Mouse (Mus musculus): ENCODE results near the gene Smarcad1.

The Smarcad1 gene

GRCm38 (mm10) chr6:65114902-65115301, 72.5 kb downstream of the Smarcad1 start:
- DNase-seq (ENCODE audit: low spot score in 2 of 2): no peak

- no peak for DNase-seq (ENCODE audit: low spot score in 2 of 2)
Observed at GRCm38 (mm10) chr6:65117540-65117939, 75.2 kb downstream of the Smarcad1 start.

- DNase-seq (ENCODE audit: low spot score in 2 of 2): no peak
Observed at GRCm38 (mm10) chr6:65126074-65126726, 83.8 kb downstream of the Smarcad1 start.

- no peak for DNase-seq (ENCODE audit: low spot score in 2 of 2)
Observed at GRCm38 (mm10) chr6:65132376-65132775, 90.0 kb downstream of the Smarcad1 start.

GRCm38 (mm10) chr6:65137802-65138201, 95.4 kb downstream of the Smarcad1 start:
- no peak for DNase-seq (ENCODE audit: low spot score in 2 of 2)

- DNase-seq (ENCODE audit: low spot score in 2 of 2): no peak
Observed at GRCm38 (mm10) chr6:65138243-65138642, 95.9 kb downstream of the Smarcad1 start.

- DNase-seq (ENCODE audit: low spot score in 2 of 2): no peak
Observed at GRCm38 (mm10) chr6:65140082-65140749, 97.8 kb downstream of the Smarcad1 start.

GRCm38 (mm10) chr6:65140750-65141243, 98.4 kb downstream of the Smarcad1 start:
- DNase-seq (ENCODE audit: low spot score in 2 of 2): no peak

GRCm38 (mm10) chr6:65142316-65142715, 99.9 kb downstream of the Smarcad1 start:
- no peak for DNase-seq (ENCODE audit: low spot score in 2 of 2)

- DNase-seq (ENCODE audit: low spot score in 2 of 2): no peak
Observed at GRCm38 (mm10) chr6:65144621-65145205, 102.3 kb downstream of the Smarcad1 start, which contains the start of gene Hpgds. TSS of gene Hpgds (minus strand) at chr6:65144908.

- no peak for DNase-seq (ENCODE audit: low spot score in 2 of 2)
Observed at GRCm38 (mm10) chr6:65146363-65146762, 104.0 kb downstream of the Smarcad1 start.

GRCm38 (mm10) chr6:65150703-65151102, 108.3 kb downstream of the Smarcad1 start:
- DNase-seq (ENCODE audit: low spot score in 2 of 2): no peak

GRCm38 (mm10) chr6:65153570-65153969, 111.2 kb downstream of the Smarcad1 start:
- no peak for DNase-seq (ENCODE audit: low spot score in 2 of 2)

- DNase-seq (ENCODE audit: low spot score in 2 of 2): no peak
Observed at GRCm38 (mm10) chr6:65157042-65157441, 114.7 kb downstream of the Smarcad1 start.

- DNase-seq (ENCODE audit: low spot score in 2 of 2): no peak
Observed at GRCm38 (mm10) chr6:65159381-65159942, 117.1 kb downstream of the Smarcad1 start.

- no peak for DNase-seq (ENCODE audit: low spot score in 2 of 2)
Observed at GRCm38 (mm10) chr6:65164137-65164536, 121.8 kb downstream of the Smarcad1 start.

GRCm38 (mm10) chr6:65164977-65165376, 122.6 kb downstream of the Smarcad1 start:
- DNase-seq (ENCODE audit: low spot score in 2 of 2): no peak
